Mouse (Mus musculus): ENCODE measurements around the gene Map2k4. TPM values are rescaled to one million over a fixed set of nuclear protein-coding genes. Genes with fewer than 3 reads are reported as not detected.

Gene Map2k4
- total RNA-seq (2022) = 10 to 100 TPM; 45.2 to 49.8 (median 48.1) TPM

GRCm38 (mm10) chr11:65788154-65788553, at the start of gene Map2k4:
Gene Map2k4, minus strand, starts transcription at chr11:65788297.
- DNase-seq = peak; percentile 88

GRCm38 (mm10) chr11:65824556-65824955, 36.5 kb upstream of the Map2k4 start:
- DNase-seq = no peak

DNA sequence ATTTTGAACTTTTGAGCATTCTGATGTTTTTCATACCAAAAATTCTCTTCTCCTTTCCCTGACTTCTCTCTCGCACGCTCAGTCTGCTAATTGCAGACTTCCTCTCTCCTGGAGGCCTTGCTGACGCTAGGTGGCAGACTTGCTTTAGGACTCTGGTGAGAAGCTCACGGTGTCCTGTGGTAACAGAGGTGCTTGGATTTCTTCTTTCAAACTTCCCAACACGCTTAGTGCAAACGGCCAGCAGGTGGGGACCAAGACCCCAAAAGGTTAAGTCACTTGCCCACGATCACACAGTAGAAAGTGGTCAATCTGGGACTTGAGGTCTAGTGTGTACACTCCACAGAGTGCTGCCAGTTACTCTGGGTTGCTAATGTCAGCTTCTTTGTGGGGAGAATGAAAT, 32.8 kb upstream of the Map2k4 start:
- no peak for DNase-seq

DNA sequence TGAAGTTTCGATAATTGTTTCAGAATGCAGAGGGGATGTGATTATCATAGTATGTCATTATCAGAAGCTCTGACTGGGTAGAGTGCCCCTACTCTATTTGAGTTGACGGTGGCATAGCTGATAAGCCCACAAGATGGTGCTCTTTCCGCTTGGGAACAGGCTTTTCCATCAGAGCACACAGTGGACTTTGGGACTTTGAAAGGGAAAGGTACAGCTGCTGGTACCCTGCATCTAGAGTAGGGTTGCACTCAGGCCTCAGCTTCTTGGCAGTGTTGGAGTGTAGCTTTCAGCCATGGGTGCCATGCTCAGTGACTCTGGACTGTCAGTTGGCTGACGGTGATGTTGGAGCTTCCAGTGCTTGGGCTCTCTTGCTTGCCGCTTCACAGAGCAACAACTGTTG, 32.2 kb upstream of the Map2k4 start:
- DNase-seq = no peak

DNA sequence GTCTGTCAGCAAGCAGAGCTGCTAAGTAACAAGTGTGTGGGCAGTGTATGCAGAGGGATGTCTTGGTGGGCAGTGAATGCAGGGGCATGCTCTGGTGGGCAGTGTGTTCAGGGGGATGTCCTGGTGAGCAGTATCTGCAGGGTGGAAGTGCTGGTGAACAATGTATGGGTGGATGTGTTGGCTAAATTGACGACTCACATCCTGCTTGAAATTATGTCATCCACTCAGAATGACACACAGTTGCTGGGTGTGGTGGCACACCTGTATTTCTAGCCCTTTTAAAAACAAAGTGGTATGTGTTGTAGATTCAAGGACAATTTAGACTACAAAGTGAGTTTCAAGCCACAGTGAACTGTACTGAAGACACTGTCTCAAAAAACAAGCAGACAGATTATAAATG, 30.1 kb upstream of the Map2k4 start:
- no peak for DNase-seq

GRCm38 (mm10) chr11:65816237-65816636, 28.1 kb upstream of the Map2k4 start:
- no peak for DNase-seq

DNA sequence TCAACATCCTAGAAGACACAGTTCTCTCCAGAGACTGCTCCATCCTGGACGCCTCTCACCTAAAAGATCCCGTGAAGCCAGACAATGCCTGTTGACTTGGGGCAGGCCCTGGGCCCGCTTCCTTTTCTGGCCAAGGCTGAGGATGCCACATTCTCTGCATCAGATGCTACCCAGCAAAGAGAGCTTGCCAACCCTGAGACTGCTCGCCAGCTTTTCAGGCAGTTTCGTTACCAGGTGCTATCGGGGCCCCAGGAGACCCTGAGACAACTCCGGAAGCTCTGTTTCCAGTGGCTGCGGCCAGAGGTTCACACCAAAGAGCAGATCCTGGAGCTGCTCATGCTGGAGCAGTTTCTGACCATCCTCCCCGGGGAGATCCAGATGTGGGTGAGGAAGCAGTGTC, 26.3 kb upstream of the Map2k4 start:
- no peak for DNase-seq

GRCm38 (mm10) chr11:65812088-65812487, 24.0 kb upstream of the Map2k4 start:
- no peak for DNase-seq

- no peak for DNase-seq
These were observed 19.5 kb upstream of the Map2k4 start for GRCm38 (mm10) chr11:65807601-65808000.

DNA sequence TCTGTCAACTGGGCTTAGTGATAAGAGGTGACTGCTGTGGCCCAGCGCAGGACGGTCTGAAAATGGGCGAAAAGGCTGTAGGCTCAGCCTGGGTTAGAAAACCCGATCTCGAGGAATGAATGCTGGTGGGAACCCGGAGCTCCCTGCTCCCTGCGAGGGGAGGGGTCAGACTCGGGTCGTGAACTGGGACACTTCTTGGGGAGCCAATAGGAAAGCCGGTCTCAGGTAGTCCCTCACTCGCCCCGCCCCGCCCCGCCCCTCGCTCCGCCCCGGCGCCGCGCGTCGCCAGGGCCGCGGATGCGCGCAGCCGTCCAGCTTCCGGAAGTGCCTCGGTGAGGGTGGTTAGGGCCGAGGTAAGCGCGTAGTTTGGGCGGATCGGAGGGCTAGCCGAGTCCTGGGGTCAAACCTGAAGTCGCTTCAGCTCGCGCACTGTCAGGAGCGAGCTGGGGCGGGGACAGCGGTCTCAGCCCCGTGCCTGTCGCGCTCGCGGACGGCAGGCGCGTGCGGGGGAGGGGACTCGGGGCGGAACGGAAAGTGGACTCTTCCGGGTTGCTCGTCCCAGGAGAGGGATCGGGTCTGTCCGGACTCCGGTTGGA, 18.9 kb upstream of the Map2k4 start, which contains the start of gene Zkscan6:
Zkscan6 (plus strand) TSS at position 267 of the 596 bp plus-strand sequence.
- DNase-seq = peak; percentile 89

DNA sequence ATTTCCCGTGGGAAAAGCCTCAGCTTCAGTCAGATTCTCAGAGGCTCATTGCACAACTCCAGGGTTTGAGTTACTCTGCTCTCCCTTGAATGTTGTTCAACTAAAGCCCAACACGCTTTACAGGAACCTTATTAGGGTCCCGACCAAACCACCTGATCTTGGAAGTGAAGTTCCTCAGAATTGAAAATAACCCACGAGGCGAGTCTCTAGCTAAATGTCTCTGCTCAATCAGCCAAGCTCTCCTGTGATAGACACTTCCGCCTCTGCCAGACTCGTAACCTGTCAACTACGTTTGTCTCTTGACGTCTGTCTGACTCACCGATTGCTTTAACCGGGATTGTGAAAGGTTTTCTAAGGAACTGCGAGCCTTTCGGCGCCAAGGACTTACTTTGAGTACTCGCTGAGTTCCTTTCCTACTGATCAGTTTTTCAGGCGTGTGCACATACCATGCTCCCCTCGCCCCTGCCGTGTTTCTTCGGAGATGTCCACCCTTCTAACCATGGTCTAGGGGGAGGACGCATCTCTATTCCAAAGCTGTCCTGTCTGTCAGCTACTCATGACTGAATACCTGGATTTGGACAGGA, 18.3 kb upstream of the Map2k4 start:
- peak; percentile 75 for DNase-seq

- no peak for DNase-seq
These were observed 13.8 kb upstream of the Map2k4 start for GRCm38 (mm10) chr11:65801899-65802298.

GRCm38 (mm10) chr11:65795896-65796295, 7.8 kb upstream of the Map2k4 start:
- DNase-seq = no peak

- no peak for DNase-seq
These were observed 6.5 kb upstream of the Map2k4 start for GRCm38 (mm10) chr11:65794428-65795219.

DNA sequence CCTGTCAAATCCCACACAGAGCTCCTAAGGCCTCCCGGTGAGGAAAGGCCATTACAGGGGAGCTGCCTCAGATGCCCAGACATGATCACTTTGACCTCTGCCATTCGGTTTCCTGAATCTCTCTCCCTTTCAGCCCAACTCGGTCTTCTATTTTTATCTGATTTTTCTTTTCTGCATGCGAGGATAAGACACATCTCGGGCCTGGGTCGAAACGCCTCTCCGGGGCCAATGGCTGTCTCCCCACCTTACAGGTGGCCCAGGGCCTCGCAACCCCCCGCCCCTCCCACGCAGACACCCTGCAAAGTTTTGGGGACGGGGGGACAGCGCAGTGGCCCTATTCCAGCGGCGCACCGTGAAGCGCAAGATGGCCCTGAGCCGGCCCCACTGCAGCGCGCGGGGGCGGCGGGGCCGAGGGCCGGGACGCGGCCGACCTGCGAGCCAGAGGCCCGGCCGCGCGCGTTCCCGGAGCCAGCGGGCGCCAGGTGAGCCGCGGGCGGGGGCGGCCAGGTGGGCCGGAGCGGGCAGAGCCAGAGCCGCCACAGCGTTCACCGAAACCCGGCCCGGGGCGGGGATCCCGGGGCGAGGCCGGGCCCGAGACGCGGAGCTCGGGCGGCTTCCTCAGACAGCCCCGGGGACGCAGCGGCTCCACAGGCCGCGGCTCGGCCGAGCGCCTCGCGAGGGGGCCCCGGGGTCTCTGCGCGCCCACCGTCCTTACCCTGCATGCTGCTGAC, 511 bp downstream of the Map2k4 start:
- peak; percentile 18 for DNase-seq

GRCm38 (mm10) chr11:65786160-65786559, 1.9 kb downstream of the Map2k4 start:
- DNase-seq = no peak

DNA sequence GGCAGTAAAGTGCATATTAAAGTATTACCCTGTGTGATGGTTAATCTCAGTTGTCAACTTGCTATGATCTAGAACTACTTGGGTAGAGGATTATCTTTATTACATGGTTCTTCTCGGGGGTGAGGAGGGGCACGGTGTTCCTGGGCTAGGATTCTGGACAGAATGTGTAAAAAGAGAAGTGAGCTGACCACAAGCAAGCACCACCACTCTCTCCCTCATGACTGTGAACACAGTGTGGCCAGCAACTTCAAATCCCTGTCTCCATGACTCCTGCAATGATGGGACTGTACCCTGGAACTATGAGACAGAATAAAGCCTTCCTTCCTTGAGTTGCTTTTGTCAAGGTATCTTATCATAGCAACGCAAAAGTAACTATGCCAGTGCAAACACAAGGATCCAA, 6.5 kb downstream of the Map2k4 start:
- DNase-seq = no peak

- DNase-seq = no peak
These were observed 8.5 kb downstream of the Map2k4 start for GRCm38 (mm10) chr11:65779578-65779977.

- DNase-seq = no peak
These were observed 9.0 kb downstream of the Map2k4 start for GRCm38 (mm10) chr11:65779066-65779465.

GRCm38 (mm10) chr11:65777810-65778209, 10.3 kb downstream of the Map2k4 start:
- no peak for DNase-seq

- no peak for DNase-seq
These were observed 11.0 kb downstream of the Map2k4 start for GRCm38 (mm10) chr11:65776906-65777611.

DNA sequence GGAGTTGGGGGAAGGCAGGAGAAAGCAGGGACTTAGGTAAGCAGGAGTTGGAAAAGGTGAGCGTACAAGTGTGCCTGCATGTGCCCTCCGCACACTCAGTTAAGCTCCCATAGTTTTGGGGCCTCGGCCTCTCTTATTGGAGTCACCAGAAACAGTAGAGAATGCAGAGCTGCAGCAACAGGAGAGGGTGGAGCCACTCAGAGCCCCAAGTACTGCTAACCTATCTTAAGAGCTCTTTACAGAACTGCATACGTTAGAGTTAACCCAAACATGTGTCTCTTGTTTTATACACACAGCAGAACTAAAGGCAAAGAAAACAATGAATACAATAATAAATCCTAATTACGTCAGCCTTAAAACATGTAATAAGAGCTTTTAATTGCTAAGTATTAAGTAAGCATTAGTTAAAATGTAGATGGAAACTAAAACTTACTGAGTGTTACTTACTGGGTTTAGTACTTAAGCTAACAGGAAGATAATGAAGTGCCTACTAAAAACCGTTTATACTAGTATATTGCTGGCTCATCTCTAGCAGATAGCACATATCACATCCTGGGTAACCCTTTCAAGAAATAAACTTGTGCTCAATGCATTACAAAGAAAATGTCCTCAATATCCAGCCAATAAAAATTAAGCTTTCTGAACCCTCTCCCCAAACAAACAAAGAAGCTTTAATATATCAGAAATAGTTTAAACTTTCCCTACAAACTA, 14.0 kb downstream of the Map2k4 start:
- no peak for DNase-seq

Data from adrenal gland, adult 8-10 months (tissue).